Mouse (Mus musculus) liver, embryonic 11.5 days (tissue): ENCODE measurements around the gene Mcfd2. TPM values are rescaled to one million over a fixed set of nuclear protein-coding genes. Genes with fewer than 3 reads are reported as not detected.
"Not testable (repeated sequence)": the region's sequence is repeated elsewhere in the genome, so short reads cannot be mapped to it uniquely, and the experiment has no call there.

ENCODE experiments used
- ATAC-seq: fragments of 200-750 bp; cut with Nextera tagmentation; replicated peaks from 2 replicates; pipeline ENCODE4 v1.8.0; 2017; ENCODE audit warnings: moderate number of reproducible peaks, mild to moderate bottlenecking, moderate TSS enrichment, moderate library complexity; ENCODE audit not compliant: low FRiP score
- DNase-seq: peaks from one replicate; pipeline ENCODE4 v3.0.0-alpha.2; 2017; ENCODE audit warnings: low spot score
- H3K27ac ChIP-seq: fragments of 300-500 bp; sonication (generic); 2 replicates; pipeline ENCODE4 v1.5.1; 2014; ENCODE audit warnings: mild to moderate bottlenecking, low read depth, low read length, control low read depth
- H3K27me3 ChIP-seq: fragments of 300-500 bp; sonication (generic); replicated peaks from 2 replicates; pipeline ENCODE4 v1.6.1; 2014; ENCODE audit warnings: low read length, mixed read lengths; ENCODE audit not compliant: control insufficient read depth, insufficient read depth
- H3K36me3 ChIP-seq: fragments of 300-500 bp; sonication (generic); 2 replicates; pipeline ENCODE4 v1.6.1; 2014; ENCODE audit warnings: mild to moderate bottlenecking, low read length, moderate library complexity, mixed read lengths; ENCODE audit not compliant: control insufficient read depth, insufficient read depth
- H3K4me1 ChIP-seq: fragments of 300-500 bp; sonication (generic); replicated peaks from 2 replicates; pipeline ENCODE4 v1.6.1; 2014; ENCODE audit warnings: low read length, mixed read lengths; ENCODE audit not compliant: control insufficient read depth, insufficient read depth
- H3K4me2 ChIP-seq: fragments of 300-500 bp; sonication (generic); 2 replicates; pipeline ENCODE4 v1.6.1; 2014; ENCODE audit warnings: mild to moderate bottlenecking, control low read depth, moderate library complexity
- H3K4me3 ChIP-seq: fragments of 300-500 bp; sonication (generic); 2 replicates; pipeline ENCODE4 v1.5.1; 2014; ENCODE audit warnings: low read depth, low read length, control low read depth
- H3K9ac ChIP-seq: fragments of 300-500 bp; sonication (generic); 2 replicates; pipeline ENCODE4 v1.6.1; 2014; ENCODE audit warnings: low read depth, low read length, control low read depth
- H3K9me3 ChIP-seq: fragments of 300-500 bp; sonication (generic); 2 replicates; pipeline ENCODE4 v1.6.1; 2016; ENCODE audit warnings: low read length, inconsistent platforms, mixed read lengths; ENCODE audit not compliant: control insufficient read depth
- WGBS: fragments of 180-500 bp; shearing (Covaris S2); extraction: QIAGEN DNeasy Blood & Tissue Kit; methylation state at CpG from one replicate; pipeline ENCODE4 v1.1.7; 2014; 5-methylcytosine and 5-hydroxymethylcytosine counted together
- polyA plus RNA-seq: library from polyadenylated mRNA; unstranded; fragments of >200 nt; fragmentation: Nextera tagmentation; extraction: Ambion mirVana; gene quantifications from 2 replicates; pipeline ENCODE4 v1.2.1, GENCODE M21; 2014

The Mcfd2 gene
- polyA plus RNA-seq, 1 experiment from 2014 or later = 71.9 TPM

DNA sequence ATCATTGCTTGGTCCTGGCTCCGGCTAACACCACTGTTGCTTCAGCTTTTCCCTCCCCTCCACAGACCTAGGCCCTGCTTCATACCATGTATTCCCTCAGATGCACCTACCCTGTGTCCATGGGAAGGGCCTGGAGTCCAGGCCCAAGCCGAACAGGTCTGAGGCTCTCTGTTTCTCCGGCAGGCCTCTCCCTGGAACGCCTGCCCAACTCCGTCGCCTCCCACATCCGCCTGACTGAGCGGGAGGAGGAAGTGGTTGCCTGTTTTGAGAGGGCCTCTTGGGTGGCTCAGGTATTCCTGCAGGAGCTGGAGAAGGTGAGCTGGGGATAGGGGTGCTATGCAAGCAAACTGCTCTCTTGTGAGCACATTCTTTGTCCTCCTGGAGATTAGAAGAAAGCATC is 41.0 kb upstream of the Mcfd2 start:
- ATAC-seq = no peak
- WGBS = 69% methylated on average over 8 of the region's 8 CpGs

DNA sequence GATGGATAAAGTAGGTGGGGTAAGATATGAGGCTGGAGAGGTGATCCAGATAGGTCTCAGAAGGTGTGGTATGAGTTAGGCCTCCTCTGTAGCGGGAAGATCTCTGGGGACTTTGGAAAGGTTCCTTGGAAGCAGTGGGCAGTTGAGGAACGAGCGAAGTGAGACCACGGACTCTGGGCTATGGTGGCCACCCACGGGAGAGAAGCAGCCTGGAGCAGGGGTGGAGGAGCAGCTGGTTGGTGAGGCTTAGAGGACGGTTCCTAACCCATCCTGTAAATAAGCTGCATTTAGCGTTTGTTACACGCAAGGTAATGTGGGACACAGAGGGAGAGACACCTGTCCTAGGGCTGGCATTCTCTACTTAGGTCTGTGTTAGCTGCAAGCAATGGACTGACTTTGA is 39.3 kb upstream of the Mcfd2 start:
- Histone ChIP-seq H3K4me2 (no peak overlapping the region), H3K9ac (no peak overlapping the region), H3K9me3 (no peaks in the 10 kb centered on the region), H3K36me3 (no peaks in the 10 kb centered on the region), H3K4me1 (peaks cover 11% of the 10 kb centered on the region), H3K27me3 (no peaks in the 10 kb centered on the region), H3K4me3 (no peak overlapping the region), H3K27ac (no peak overlapping the region)
- 85% methylated on average over 8 of the region's 8 CpGs for WGBS
- DNase-seq (no peak), ATAC-seq (no peak)

More for the DNA sequence above, 41.0 kb upstream of the Mcfd2 start:
- H3K36me3 ChIP-seq = no peaks in the 10 kb centered on the region
- H3K4me2 ChIP-seq = no peak overlapping the region
- no peaks in the 10 kb centered on the region for H3K9me3 ChIP-seq
- no peak overlapping the region for H3K9ac ChIP-seq
- no peak overlapping the region for H3K27ac ChIP-seq
- no peak for DNase-seq
- no peaks in the 10 kb centered on the region for H3K27me3 ChIP-seq
- no peak overlapping the region for H3K4me3 ChIP-seq
- H3K4me1 ChIP-seq = peaks cover 11% of the 10 kb centered on the region

DNA sequence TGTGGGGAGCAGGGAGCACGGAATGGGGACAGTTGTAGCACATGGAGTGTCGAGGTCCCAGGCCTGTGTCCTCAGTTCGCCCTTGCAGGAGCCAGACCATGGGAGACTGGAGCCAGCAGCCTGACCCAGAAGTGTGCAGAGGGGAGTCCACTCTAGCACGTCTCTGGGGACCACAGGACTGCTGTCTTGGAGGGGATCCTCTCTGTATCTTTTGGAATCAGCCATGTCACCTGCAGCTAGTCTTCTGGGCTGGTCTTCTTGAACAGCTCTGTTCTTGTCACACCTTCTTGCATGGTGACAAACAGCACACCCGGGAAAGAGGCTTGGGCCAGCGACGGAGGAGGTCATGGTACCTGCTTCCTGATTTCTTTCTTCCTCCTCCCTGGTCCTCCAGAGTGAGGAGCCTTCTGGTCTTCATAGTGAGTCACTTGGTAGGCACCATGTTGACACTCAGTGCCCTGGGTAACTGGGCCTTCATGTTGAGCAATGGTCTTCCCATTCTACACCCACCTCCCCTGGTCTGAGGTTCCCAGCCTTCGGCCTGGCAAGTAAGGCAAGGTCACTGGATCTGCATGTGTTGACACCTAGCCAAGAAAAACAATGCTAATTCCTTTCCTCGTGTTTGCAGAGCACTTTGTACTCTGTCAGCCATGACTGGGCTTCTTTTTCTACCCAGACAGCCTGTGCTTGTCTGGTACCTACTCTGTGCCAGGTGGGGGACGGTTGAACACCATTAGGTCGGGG is 38.6 kb upstream of the Mcfd2 start:
- Histone ChIP-seq H3K9ac (no peak overlapping the region), H3K27ac (no peak overlapping the region), H3K4me1 (peaks cover 11% of the 10 kb centered on the region), H3K36me3 (no peaks in the 10 kb centered on the region), H3K27me3 (no peaks in the 10 kb centered on the region), H3K4me3 (no peak overlapping the region), H3K4me2 (no peak overlapping the region), H3K9me3 (no peaks in the 10 kb centered on the region)
- no peak for ATAC-seq
- no peak for DNase-seq
- 78% methylated on average over 11 of the region's 11 CpGs for WGBS

DNA sequence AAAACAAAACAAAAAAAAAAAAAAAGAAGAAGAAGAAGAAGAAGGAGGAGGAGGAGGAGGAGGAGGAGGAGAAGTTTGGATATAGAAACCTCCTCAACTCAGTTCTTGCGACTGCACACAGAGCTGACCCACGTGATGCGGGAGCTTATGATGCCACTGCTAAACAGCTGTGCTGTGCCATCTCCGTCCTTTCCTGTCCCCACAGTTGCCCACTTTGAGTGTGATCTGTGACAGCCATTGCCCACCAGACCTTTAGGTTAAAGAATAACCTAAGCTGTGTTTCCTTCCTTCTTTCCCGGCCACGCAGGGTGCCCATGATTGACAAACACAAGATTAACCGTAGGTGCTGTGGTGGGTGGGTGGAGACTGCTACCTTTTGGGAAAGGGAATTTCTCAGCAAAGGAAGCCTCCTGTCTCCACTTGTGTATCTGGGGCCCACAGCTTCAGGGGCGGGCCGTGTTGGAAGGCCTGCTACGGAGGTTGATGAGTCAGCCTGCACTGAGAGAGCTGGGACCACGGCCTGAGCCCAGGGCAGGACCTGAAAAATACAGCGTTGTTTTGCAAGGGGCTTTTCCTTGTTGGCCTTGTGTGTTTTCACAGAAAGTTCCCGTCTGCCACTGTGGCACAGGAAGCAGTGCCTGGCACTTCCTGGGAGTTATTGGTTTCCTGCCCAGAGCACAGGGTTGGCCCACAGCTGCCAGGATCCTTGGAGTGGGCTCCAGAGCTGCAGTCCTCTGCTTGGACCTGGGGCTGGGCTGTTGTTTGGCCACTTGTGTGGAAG is 36.5 kb upstream of the Mcfd2 start:
- H3K4me1 ChIP-seq = peaks cover 15% of the 10 kb centered on the region
- no peak overlapping the region for H3K27ac ChIP-seq
- H3K9me3 ChIP-seq = no peaks in the 10 kb centered on the region
- no peak for DNase-seq
- no peak overlapping the region for H3K4me3 ChIP-seq
- no peaks in the 10 kb centered on the region for H3K36me3 ChIP-seq
- no peaks in the 10 kb centered on the region for H3K27me3 ChIP-seq
- no peak overlapping the region for H3K9ac ChIP-seq
- 39% methylated on average over 13 of the region's 13 CpGs for WGBS
- ATAC-seq = no peak
- H3K4me2 ChIP-seq = no peak overlapping the region; the same call in 1 of the 2 replicates

DNA sequence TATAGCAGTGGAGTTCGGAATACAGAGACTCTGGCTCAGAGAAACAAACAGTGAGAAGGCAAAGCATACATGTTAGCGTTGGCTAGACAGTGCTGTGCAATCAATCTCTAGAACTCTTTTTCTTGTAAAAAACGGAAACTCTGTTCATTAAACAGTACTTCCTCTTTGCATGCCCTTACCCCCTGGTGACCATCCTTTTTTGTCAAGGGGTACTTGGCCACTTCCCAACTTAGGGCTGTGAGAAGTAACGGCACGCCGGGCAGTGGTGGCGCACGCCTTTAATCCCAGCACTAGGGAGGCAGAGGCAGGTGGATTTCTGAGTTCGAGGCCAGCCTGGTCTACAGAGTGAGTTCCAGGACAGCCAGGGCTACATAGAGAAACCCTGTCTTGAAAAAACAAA is 35.9 kb upstream of the Mcfd2 start:
- not testable (repeated sequence) for H3K9me3 ChIP-seq, ATAC-seq, H3K9ac ChIP-seq, H3K4me2 ChIP-seq, H3K4me3 ChIP-seq, DNase-seq, H3K27ac ChIP-seq, H3K27me3 ChIP-seq, H3K36me3 ChIP-seq
- WGBS = 74% methylated on average over 9 of the region's 9 CpGs
- H3K4me1 ChIP-seq = peaks cover 15% of the 10 kb centered on the region

DNA sequence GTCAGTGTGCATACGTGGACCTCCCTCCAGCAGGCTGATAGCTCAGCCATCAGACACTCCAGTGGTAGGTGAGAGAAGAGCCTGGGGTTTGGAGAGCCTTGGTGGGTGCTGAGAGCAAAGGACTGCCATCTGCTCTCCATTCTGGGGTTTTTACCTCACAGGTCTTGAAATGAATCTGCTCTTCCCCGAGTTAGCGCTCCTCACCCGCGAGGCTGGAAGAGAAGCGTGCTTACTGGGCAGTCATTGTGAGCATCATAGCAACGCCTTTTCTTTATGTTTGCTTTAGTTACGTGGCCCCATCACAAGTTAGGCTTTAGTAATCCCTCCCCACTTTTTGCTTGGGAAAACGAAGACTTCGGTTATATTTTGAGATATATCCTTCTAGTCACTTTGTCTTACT is 34.6 kb upstream of the Mcfd2 start:
- Histone ChIP-seq H3K4me2 (no peak overlapping the region), H3K4me1 (peaks cover 22% of the 10 kb centered on the region), H3K36me3 (no peaks in the 10 kb centered on the region), H3K4me3 (no peak overlapping the region), H3K27me3 (no peaks in the 10 kb centered on the region), H3K9ac (no peak overlapping the region), H3K27ac (no peak overlapping the region), H3K9me3 (no peaks in the 10 kb centered on the region)
- 86% methylated on average over 10 of the region's 10 CpGs for WGBS
- ATAC-seq (no peak), DNase-seq (no peak)

DNA sequence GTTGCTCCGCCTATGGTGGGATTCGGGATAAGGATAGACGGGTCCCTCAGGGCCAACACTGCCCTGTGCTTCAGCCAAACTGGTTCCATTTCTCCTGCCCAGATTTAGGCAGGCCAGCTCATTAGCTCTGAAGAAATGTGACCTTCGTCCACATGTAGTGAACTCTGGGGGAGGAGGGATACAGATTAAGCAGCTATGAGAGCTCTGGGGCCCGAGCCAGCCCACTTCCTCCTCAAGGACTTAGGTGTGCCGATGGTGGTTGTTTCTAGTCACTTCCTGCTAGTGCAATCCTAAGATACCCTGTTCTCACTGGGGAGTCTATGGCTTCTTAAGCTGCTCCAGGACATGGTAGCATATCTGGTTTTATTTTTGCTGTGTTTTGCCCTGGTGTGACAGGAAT is 33.2 kb upstream of the Mcfd2 start:
- Histone ChIP-seq H3K36me3 (no peaks in the 10 kb centered on the region), H3K4me1 (peaks cover 22% of the 10 kb centered on the region)

DNA sequence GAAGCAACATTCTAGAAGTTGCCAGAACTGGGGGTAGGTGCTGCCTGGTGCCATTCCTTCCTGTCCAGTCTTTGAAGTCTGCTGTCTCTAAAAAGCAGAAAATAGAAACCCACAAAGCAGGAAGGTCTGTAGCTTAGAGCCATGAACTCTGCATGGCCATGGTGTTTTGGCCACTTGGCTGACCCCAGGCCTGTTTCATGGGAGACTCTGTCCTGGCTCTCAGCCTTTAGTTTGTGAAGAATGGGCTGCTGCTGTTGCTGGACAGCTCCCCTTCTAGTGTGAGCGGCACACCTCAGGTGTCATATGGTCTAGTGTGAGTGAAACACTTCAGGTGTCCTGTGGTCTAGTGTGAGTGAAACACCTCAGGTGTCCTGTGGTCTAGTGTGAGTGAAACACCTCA is 31.0 kb upstream of the Mcfd2 start:
- not testable (repeated sequence) for ATAC-seq, H3K27ac ChIP-seq, H3K4me3 ChIP-seq, H3K9me3 ChIP-seq, H3K36me3 ChIP-seq, H3K9ac ChIP-seq, H3K27me3 ChIP-seq, DNase-seq, H3K4me2 ChIP-seq
- 93% methylated on average over 1 of the region's 1 CpGs for WGBS
- H3K4me1 ChIP-seq = peaks cover 11% of the 10 kb centered on the region

More for the DNA sequence above, 33.2 kb upstream of the Mcfd2 start:
- DNase-seq (no peak), ATAC-seq (no peak; the same call in 1 of the 2 replicates)
- H3K4me3 ChIP-seq = no peak overlapping the region
- no peaks in the 10 kb centered on the region for H3K27me3 ChIP-seq
- no peak overlapping the region for H3K27ac ChIP-seq
- H3K4me2 ChIP-seq = no peak overlapping the region
- no peak overlapping the region for H3K9ac ChIP-seq
- H3K9me3 ChIP-seq = no peaks in the 10 kb centered on the region
- 56% methylated on average over 6 of the region's 6 CpGs for WGBS
